Mouse (Mus musculus) spleen, embryonic (tissue): ENCODE results near the gene Tpst1.

ENCODE experiments used
- CTCF ChIA-PET: fragments of 350-600 bp; sonication (Branson Sonifier 250); formaldehyde crosslinking; loops from one replicate; lab custom pipeline; 2022; lab: Charles Lee

The Tpst1 gene

DNA sequence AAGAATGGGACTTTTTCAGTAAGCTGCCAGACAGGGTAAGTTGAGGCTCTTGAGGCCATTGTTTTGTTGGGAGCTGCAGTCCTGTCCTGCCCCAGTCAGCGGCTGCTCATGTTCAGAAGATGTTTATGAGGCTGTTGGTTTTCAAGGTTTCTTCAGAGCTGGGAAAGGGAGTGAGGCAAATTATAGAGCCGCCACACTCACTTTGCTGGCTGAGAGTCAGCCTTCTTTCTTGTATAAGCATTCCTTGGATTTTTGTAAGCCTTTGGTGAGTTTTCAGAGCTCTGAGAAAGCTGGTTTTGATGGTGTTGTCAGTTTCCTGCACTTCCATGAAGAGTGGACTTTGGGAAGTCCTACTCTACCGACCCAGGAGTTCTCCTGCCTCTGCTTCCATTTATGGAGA lies 11.1 kb downstream of the Tpst1 start:
- CTCF ChIA-PET, result no interaction called here

DNA sequence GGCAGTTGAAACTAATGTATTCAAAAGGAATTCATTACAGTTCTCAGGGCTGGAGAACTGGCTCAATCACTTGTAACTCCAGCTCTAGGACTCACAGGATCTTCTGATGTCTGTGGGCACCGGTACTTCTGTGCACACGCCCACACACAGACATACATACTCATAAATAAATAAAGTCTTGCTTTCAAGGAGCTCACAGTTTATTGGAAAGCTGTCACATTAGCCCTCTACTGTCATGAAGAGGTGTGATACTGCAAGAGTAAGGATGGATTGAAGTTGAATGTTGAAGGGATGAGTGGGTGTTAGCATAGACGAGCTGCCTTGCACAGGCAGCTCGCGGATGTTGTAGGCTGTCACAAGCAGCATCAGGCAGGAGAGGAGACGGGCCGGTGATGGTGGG lies 14.9 kb downstream of the Tpst1 start:
- CTCF ChIA-PET, result no interaction called here

DNA sequence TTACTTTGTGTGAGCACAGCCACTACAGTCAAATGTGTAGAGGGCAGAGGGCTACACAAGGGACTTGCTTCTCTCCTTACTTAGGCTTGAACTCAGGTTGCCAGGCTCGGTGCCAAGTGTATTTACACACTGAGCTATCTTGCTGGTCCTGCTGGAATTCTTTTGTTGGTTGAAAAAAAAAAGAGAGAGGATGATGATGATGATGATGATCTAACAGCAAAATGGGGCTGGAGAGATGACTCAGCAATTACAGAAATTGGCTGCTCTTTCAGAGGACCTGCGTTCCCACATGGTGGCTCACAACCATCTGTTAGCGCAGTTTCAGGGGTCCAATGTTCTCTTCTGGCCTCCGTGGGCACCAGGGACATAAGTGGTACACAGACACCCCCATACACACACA lies 15.5 kb downstream of the Tpst1 start:
- CTCF ChIA-PET, result no interaction called here

DNA sequence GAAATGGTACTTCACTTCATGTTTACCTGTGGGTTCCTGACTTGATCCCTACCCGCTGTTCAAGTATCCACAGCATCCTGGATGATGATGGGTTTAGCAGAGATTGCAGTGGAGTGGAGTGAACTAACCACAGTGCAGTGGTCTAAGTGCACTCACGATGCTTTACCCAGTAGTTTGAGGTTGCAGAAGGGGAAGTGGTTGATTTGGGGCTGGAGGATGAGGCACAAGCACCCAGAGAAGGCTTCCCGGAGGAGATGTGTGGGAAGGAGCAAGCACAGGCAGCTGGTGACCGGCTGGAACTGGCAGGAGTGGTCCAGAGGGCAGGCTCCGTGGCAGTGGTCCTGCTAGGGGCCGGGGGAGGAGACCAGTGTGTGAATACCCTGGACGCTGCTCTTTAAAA lies 16.1 kb downstream of the Tpst1 start:
- CTCF ChIA-PET, result no interaction called here

DNA sequence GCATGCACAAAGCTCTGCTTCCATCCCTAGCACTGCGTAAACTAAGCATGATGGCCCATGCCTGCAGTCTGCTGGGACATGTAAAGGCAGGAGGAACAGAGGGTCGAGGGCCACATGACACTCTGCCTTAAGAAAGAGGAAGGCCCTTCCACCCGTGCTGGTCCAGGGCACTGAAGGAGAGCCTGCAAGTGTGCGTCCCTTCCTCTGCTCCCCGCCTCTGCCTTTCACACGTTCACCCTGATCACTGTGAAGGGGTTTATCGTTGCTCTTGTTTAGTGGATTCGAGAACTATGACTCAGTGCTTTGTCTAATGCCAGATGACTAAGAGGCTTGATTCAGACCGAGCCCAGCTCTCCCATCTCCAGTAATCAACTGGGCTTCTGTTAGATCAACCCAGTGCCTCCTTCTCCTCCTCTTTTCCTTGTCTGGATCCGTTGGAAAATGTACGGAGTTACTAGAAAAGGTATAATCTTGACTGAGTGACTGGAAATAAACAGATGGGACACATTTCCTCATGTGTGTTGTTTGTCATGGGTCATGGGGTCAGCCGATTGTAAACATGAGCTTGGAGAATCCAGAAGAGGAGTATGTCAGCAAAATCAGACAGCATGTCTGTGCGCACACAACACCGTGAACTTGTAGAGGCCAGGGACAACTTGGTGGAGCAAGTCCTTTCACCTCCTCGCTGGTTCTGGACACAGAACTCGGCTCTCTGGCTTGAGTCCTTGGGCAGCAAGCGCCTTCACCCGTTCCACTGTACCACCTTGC lies 16.7 kb downstream of the Tpst1 start:
- CTCF ChIA-PET, result no interaction called here

DNA sequence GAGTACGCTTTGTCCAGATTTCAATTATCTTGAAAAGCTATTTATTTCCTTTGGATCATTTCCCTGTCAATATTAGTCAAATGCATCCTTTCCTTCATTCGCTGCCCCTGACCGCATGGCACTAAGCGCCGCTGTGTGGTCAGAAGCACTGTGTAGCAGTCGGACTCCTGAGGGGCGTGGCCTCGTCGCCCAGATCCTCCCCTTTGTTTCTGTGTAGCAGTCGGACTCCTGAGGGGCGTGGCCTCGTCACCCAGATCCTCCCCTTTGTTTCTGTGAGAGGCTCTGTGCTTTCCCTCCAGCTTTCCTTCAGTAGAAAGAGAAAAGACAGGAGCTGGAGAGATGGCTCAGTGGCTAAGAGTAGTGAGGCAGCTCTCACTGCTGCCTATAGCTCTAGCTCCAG lies 23.6 kb downstream of the Tpst1 start:
- CTCF ChIA-PET, result no interaction called here

DNA sequence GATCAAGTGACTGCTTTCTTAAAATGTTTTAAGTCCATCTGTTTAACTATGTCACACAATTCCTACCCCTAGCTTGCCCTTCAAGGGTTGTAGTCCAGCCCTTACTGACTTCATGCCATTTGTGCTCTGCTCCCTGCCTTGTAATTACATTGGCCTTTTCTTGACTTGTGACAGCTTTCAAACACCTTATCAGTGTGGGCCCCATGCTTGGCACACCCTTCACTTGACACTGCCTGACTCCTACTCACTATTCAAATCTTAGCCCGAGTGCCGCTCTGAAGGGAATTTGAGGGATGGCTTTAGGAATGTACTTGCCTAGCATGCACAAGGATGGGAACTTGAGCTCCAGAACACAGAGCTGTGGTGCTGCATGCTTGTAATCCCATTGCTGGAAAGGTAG lies 24.7 kb downstream of the Tpst1 start:
- CTCF ChIA-PET, result interaction anchor here (0.5 kb wide), 1 partner anchor 86 kb away, joined by 3 read pairs; no protein-coding TSS in a partner anchor

DNA sequence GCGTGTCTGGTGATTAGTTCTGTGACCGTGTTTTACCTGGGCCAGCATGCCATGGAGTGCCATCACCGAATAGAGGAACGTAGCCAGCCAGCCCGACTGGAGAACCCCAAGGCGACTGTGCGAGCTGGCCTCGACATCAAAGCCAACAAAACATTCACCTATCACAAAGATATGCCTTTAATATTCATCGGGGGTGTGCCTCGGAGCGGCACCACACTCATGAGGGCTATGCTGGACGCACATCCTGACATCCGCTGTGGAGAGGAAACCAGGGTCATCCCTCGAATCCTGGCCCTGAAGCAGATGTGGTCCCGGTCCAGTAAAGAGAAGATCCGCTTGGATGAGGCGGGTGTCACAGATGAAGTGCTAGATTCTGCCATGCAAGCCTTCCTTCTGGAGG lies 28.6 kb downstream of the Tpst1 start:
- CTCF ChIA-PET, result no interaction called here

DNA sequence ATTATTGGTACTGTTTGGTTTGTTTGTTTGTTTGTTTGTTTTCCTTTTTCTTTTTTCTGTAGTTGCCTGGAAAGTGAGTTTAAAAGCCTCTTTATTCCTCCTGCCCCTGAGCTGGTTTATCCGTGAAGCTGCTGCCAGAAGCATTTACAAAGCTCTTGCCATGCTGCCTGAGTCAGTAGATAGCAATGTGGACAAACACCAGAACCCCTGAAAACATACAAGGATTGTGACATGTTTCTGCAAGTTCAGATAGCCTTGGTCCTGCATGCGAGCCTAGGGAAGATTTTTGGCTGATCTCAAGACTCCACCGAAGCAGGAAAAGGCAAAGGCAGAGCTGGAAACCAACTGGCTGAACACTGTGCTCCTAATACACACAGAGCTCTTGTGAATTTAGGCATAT lies 36.2 kb downstream of the Tpst1 start:
- CTCF ChIA-PET, result no interaction called here

DNA sequence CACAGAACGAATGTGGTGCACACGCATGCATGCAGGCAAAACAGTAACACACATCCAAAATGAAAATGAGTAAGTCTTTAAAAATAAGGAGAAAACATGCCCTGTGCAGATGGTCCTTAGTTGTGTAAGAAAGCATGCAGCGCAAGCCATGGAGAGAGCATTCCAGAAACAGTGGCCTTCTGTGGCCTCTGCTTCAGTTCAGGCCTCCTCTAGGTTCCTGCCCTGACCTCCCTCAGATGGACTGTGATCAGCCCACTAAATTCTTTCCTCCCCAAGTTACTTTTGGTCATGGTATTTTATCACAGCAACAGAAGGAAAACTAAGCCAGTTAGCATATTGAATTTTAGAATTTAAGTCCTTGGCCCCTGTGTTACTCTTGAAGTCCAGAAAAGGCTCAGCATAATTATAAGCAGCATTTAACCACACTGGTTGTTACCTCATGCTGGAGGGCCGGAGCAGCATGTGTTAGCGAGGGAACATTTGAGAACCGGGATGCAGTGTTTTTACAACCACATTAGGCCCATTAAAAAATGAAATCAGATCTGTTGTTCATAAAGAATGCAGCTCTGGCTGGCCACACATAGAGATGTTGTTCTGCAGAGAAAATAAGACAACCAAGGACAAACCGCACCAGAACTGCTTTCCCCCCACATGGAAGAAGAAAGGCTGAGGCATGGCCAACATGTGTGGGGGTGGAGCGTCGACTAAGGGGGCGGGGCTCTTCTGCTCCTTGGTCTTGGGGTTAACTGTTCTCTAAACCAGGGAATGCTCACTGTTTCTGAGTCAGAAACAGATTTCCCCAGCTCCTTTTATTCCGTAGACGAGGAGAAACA lies 37.7 kb downstream of the Tpst1 start:
- CTCF ChIA-PET, result no interaction called here

DNA sequence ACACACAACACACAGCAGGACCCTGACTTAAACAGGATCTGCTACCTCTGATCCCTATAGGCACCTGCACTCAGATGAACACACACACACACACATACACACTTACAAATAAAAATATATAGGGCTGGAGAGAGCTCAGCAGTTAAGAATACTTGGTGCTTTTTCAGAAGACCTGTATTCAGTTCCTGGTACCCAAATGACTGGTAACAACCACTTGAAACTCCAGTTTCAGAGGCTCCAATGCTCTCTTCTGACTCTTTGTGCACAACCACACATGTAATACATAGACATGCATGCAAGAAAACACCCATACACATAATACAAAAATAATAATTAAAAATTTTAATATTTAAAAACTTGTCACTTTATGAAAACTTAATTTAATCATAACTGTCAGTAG lies 39.5 kb downstream of the Tpst1 start:
- CTCF ChIA-PET, result no interaction called here

DNA sequence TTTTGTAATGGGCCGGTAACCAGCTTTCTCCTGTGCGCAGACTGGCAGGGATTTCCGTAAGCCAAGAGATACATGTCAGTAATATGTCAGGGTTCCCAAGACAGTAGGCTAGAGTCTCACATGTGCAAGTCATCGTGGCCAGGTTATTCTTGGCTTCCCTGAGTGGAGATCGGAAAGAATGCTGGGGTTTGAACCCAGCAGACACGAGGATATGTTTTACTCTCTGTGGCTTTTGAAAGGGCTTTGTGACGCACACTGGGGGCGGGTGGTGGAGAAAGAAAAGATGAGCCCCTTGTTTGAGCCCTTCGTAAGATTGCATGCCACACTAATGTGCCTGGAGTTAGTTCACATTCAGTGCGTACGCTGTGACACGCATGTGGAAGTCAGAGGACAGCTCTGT lies 43.0 kb downstream of the Tpst1 start:
- CTCF ChIA-PET, result no interaction called here

DNA sequence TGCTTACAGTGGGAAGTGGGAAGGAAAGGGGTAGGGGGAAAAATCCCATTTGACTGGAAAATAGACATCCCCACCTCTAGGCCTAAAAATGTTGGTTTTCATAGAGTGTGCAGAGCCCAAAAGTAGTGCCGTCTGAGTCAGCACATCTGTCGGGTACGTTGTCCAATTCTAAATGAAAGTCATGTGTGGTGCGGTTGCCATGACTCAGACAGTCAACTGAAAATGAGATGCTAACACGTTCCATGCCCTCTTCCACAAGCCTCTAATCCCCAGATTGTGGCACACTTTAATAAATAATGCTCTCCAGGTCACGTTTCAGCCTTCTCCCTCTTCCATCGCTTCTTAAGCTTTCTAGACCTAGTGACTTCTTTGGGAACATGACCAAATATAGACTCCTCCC lies 43.7 kb downstream of the Tpst1 start:
- CTCF ChIA-PET, result no interaction called here

DNA sequence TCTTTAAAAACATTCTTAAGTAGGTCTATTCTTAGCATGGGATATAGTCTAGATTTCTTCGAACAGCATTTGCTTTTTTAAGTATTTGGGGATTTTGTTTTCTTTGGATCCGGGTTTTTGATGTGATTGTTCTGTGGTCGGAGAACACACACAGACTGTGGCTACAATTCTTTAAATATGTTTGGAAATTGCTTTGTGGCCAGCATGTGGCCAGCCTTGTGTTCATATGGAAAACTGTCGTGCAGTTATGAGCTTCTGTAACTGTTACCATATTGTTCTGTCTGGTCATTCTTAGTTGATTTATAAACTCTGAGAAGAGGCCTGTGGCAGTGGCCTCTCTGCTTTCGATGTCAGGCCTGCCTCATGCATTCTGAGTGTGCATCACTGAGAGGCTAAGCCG lies 44.8 kb downstream of the Tpst1 start:
- CTCF ChIA-PET, result no interaction called here

DNA sequence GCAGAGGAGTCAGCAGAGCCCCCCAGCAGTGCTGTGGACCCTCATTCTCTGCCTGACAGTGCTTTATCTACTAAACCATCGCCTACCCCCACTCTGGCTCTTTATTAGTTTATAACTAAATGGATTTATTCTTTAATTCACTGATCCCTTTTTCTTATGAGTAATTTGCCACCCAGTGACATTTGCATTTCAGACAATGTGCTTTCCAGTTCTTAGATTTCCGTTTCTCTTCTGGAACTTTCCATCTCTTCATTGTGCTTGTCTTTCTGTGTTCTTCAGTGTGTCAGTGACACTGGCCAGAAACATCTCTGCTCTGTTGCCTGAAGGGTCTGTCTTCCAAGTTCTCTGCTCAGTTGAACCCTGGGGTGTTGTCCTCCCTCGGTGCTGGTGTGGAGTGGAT lies 46.1 kb downstream of the Tpst1 start:
- CTCF ChIA-PET, result no interaction called here

DNA sequence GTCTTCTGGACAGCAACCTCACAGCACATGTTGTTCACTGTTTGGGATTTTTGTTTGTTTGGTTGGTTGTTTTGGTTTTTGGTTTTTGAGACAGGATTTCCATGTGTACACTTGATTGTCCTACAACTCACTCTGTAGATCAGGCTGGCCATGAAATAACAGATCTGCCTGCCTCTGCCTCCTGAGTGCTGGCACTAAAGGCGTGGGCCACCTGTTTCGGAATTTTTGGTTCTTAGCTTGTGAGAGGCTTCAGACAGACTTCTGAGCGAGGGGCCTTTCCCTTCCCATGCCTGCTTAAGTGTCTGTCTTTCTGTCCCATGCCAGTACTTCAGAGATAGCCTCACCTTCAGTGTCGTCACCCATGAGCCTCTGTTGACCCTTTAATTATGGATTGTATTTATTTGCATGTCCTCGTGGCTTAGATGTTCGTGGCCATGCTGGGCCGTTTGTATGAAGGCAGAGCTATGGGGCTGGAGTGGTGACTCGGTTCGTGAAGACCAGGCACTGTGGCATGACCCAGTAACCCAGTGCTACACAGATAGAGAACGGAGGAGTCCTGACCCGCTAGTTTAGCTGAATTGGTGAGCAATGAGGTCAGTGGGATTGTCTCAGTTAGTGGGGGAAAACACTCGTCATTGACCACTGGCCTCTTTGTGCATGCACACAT lies 47.1 kb downstream of the Tpst1 start:
- CTCF ChIA-PET, result interaction anchor here (0.6 to 1.0 kb wide), 2 partner anchors 19 to 144 kb away, joined by 3 read pairs; no protein-coding TSS in a partner anchor

DNA sequence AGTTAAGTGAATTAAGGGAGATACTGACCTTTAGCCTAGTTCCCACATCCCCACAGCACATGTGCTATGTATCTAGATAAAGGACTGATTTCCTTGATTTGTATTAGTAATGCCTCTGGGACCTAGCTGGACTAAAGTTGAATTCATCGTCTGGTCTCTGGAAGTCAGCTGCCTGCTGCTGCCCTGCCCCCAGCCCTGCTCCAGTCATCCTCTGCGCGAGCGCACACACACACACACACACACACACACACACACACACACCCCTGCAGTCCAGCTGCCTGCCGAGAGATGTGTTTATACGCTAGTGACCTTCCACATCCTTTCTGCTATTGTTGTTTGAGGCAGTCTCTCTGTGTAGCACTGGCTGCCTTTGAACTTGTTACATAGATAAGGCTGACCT lies 47.8 kb downstream of the Tpst1 start:
- CTCF ChIA-PET, result interaction anchor here (1.0 kb wide), 1 partner anchor 18 kb away, joined by 3 read pairs; no protein-coding TSS in a partner anchor

DNA sequence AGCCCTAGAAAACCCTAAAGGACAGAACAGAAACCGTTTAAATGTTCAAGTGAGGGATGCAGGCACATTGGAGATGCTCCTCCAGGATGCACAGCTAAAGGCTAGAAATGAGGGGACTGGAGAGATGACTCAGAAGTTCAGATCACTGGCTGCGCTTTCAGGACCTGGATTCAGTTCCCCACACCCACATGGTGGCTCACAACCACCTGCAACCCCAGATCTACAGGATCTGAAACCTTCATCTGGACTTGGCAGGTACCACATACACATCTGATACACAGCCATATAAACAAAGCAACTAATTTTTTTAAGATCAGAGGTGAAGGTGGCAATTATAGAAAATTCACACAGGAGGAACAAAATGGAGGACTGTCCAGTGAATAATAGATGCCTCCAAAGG lies 49.2 kb downstream of the Tpst1 start:
- CTCF ChIA-PET, result no interaction called here

DNA sequence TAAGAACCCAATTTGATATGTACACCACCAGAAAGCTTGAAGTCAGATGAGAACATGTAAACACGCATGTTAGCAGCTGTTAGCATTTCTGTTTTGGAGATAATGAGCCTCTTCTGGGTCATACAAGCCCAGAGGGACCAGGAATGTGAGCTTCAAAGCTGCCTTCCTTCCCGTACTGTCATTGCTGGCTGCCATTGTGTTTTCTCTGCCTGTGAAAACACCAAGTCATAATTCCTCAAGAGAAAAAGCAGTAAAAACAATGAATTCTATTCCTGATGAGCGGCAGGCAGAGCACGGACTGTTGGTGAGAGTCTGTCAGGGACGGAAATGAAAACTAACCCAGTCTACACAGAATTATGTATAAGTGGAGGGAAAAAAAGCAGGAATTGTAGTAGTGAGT lies 51.1 kb downstream of the Tpst1 start:
- CTCF ChIA-PET, result no interaction called here

DNA sequence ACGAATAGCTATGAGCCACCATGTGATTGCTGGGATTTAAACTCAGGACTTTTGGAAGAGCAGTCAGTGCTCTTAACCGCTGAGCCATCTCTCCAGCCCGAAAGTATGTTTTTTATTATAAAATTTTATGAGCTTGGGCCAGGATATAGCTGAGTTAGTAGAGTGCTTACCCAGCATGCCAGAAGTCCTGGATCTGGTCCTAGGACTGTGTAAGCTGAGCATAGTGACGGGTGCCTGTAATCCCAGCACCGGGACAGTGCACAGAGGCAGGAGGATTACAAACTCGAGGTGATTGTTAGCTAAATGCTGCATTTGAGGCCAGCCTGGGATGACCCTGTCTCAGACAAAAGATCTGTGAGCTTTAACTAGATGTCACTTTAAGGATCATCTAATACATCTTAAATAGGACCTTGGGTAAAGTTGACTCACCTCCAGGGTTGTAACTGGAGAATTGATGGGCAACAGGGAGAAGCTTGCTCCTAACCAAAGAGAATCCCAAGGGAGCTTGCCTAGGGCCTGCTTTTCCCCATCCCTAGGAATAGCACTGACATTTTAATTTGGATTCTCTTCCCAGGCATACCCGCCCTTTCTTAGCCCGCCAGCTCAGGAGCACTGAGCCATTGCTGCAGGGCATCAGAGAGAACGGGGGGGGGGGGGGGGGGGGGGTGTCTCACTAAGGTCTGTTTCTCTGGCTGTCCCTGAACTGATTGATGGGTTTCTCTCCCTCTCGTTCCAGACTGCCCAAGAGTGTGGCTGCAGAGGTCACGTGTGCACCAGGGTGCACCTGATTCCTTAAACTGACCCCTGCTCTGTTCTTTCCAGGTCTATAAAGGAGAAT lies 55.8 kb downstream of the Tpst1 start:
- CTCF ChIA-PET, result interaction anchor here (0.6 to 0.9 kb wide), 2 partner anchors 37 to 92 kb away, joined by 3 to 9 read pairs; no protein-coding TSS in a partner anchor

DNA sequence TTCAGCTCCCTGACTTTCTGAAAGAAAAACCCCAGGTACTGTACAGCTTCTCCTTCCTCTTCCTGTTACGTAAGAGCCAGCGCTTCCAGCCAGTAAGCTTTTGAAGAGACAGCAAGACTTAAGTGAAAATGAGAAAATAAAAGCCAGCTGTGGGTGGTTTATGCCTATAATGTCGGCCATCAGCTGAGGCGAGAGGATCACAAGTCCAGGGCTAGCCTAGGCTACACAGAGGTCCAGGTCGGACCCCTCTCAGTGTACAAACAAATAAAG lies 56.3 kb downstream of the Tpst1 start:
- CTCF ChIA-PET, result interaction anchor here (0.6 to 0.9 kb wide), 2 partner anchors 92 to 133 kb away, joined by 3 read pairs; no protein-coding TSS in a partner anchor

DNA sequence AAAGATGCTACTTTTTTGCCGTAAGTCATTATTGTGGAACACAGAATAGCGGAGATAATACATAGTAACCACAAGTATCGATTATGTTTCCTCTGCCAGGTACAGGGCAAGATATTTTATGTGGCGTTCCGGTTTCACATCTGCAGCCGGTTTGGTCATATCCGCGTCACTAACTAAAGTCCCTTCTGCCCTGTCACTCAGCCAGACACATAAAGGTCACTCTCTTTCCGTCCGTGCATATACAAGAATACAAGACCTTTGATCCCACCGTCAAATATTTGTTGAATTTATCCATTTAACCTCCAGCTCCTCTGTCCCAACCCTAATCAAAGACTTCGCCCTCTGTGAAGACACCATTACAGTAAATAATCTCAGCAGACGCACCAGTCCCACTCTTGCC lies 63.5 kb downstream of the Tpst1 start:
- CTCF ChIA-PET, result no interaction called here
